Comparison of ENCODE assay signal across 11 mouse cellular contexts in the genomic region with DNA sequence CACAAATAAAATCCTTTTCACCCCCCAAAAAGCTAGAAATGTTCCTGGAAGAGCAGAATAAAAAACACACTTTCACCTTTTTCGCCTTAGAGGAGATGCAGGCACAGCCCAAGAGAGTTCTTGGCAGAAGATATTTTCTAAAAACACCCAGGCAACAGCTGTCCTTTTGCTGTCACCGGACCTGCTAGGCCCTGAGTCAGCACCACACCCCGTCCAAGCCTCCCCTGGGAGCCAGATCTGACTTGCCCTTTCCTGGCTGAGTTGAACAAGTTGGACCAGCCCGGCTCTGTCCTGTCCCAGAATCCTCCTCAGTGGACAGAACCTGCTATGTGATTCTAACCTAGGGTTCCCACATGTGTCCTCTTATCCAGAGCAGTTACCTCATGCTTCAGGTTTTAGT. TPM values are rescaled to one million over a fixed set of nuclear protein-coding genes. Genes with fewer than 3 reads are reported as not detected.
DNase-seq lines count a peak whose midpoint lies in the region; ATAC-seq lines count a peak whose summit lies in the region.
"Had no signal": no experiment of that assay in that cellular context is flagged by ENCODE, and none has a peak within 500 bp of the region (broad histone marks: within the 10 kb centered on the region; RNA-seq: fewer than 3 reads in every experiment).

No protein-coding gene starts in this region.

- intact Hi-C loops in gastrocnemius, postnatal 36 days (cut with DNase I) = no loop called here

- ATAC-seq in megakaryocyte-erythroid progenitor cell, adult 5-6 weeks (replicated peaks; ENCODE audit: low FRiP score, low TSS enrichment, poor library complexity, severe bottlenecking) = 0 out of 2 replicates have a peak, but pooled peaks have one; percentile 32
- ATAC-seq: midbrain, embryonic 15.5 days had no signal

- DNase-seq in adrenal gland, postnatal 10 days = peak; percentile 69
- no peak for DNase-seq in adrenal gland, postnatal 4 days (ENCODE audit: low spot score in 2 of 2)
- peak; percentile 42 for DNase-seq in MN1 (ENCODE audit: low spot score)
- DNase-seq in gastrocnemius, postnatal 36 days = peak; percentile 64 to 80
- DNase-seq in frontal cortex, postnatal 10 days (ENCODE audit: low spot score in 2 of 2) = no peak
- DNase-seq in thymus, postnatal 0 days (ENCODE audit: low spot score) = no peak
- DNase-seq in cerebellum, postnatal 10 days = no peak
- DNase-seq: kidney, adult 9 months; thymus, postnatal 25 days had no signal

RNA-seq across cellular contexts. Expression of a gene that starts 9.6 kb away (rescaled TPM):
- total RNA-seq in adrenal gland, postnatal 10 days (2021) = 100 to 1,000 TPM; 145 to 155 TPM
- total RNA-seq in adrenal gland, postnatal 4 days (2021) = 100 to 1,000 TPM; 164 to 167 TPM
- 100 to 1,000 TPM; 239 to 279 TPM for total RNA-seq in gastrocnemius, postnatal 36 days (2021)
- 71.0 and 79.4 TPM in 2 replicates for total RNA-seq in megakaryocyte-erythroid progenitor cell, adult 5-6 weeks (2014; fragmentation: Nextera tagmentation)
- total RNA-seq in megakaryocyte-erythroid progenitor cell, adult 5-6 weeks (2017) = 114 and 151 TPM in 2 replicates
- 69.7 and 71.0 TPM in 2 replicates for polyA plus RNA-seq in thymus, postnatal 0 days (2015; fragmentation: Nextera tagmentation; extraction: Ambion mirVana)

RNA-seq across cellular contexts. Expression of a gene that starts 45.6 kb away (rescaled TPM):
- total RNA-seq in adrenal gland, postnatal 10 days (2021) = 10 to 100 TPM; 13.2 to 18.5 TPM
- total RNA-seq in adrenal gland, postnatal 4 days (2021) = 10 to 100 TPM; 29.2 to 33.0 TPM
- 10 to 100 TPM; 14.3 to 22.9 TPM for total RNA-seq in gastrocnemius, postnatal 36 days (2021)
- 1.2 and 2.3 TPM in 2 replicates for total RNA-seq in megakaryocyte-erythroid progenitor cell, adult 5-6 weeks (2014; fragmentation: Nextera tagmentation)
- total RNA-seq in megakaryocyte-erythroid progenitor cell, adult 5-6 weeks (2017) = 0.33 and 4.3 TPM in 2 replicates
- polyA plus RNA-seq in thymus, postnatal 0 days (2015; fragmentation: Nextera tagmentation; extraction: Ambion mirVana) = 6.4 and 6.9 TPM in 2 replicates

Comparison
In these comparisons a context has a peak if more than half of its experiments do, and no peak if none do; other contexts are left out.
1. DNase-seq: peak in adrenal gland, postnatal 10 days (single experiment), MN1 (single experiment) and gastrocnemius, postnatal 36 days (2 of 2); none in adrenal gland, postnatal 4 days (0 of 2), frontal cortex, postnatal 10 days (0 of 2), thymus, postnatal 0 days (single experiment) and cerebellum, postnatal 10 days (0 of 2).